Mouse (Mus musculus): ENCODE data around the gene Musk. TPM values are rescaled to one million over a fixed set of nuclear protein-coding genes. Genes with fewer than 3 reads are reported as not detected.

Musk gene
- total and polyA plus RNA-seq, 2 experiments from 2014 or later: 0.41 to 0.49 TPM

DNA sequence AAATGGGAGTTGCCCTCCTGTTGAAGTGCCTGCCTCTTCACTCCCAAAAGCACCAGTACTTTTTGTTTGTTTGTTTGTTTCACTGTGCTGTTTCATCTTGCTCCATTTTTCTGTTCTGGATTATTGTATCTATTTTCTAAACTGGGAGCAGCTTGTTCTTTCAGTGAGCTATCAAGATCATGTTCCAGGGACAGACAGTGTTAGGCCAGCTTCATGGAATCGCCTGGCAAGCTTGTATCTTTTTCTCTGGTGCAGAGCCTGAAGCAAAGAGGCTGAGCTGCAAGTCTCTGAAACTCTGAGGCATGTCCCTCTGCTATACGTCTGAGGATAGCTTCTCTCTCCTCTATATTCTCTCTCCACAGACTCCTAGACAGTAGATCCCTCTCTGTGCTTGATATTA, 50.5 kb downstream of the Musk start:
- DNase-seq (ENCODE audit: low spot score) (no peak), ATAC-seq (ENCODE audit: low FRiP score) (no peak)
- H3K27me3 ChIP-seq (ENCODE audit: insufficient read depth, low read length): no peaks in the 10 kb centered on the region
- no peak overlapping the region for H3K4me2 ChIP-seq (ENCODE audit: low read depth, low read length, poor library complexity, severe bottlenecking)
- no peaks in the 10 kb centered on the region for H3K36me3 ChIP-seq (ENCODE audit: insufficient read depth, low read length)
- no peak overlapping the region for H3K27ac ChIP-seq (ENCODE audit: low read depth, low read length)
- TF ChIP-seq CTCF (IDR thresholded peaks at IDR 0.05): no peak
- no peaks in the 10 kb centered on the region for H3K4me1 ChIP-seq (ENCODE audit: insufficient read depth, low read length)
- H3K9ac ChIP-seq (replicated peaks; ENCODE audit: low read length, poor library complexity, severe bottlenecking): no peak overlapping the region
- no peaks in the 10 kb centered on the region for H3K9me3 ChIP-seq (ENCODE audit: low read length)
- 79% methylated on average over 2 of the region's 2 CpGs for WGBS
- no peak overlapping the region for H3K4me3 ChIP-seq (ENCODE audit: low read depth, low read length)

- Histone ChIP-seq H3K27me3 (ENCODE audit: insufficient read depth, low read length) (no peaks in the 10 kb centered on the region), H3K9ac (replicated peaks; ENCODE audit: low read length, poor library complexity, severe bottlenecking) (no peak overlapping the region), H3K27ac (ENCODE audit: low read depth, low read length) (no peak overlapping the region), H3K4me1 (ENCODE audit: insufficient read depth, low read length) (no peaks in the 10 kb centered on the region), H3K4me3 (ENCODE audit: low read depth, low read length) (no peak overlapping the region), H3K36me3 (ENCODE audit: insufficient read depth, low read length) (no peaks in the 10 kb centered on the region), H3K9me3 (ENCODE audit: low read length) (no peaks in the 10 kb centered on the region), H3K4me2 (ENCODE audit: low read depth, low read length, poor library complexity, severe bottlenecking) (no peak overlapping the region)
- no peak for TF ChIP-seq CTCF (IDR thresholded peaks at IDR 0.05)
- DNase-seq (ENCODE audit: low spot score) (no peak), ATAC-seq (ENCODE audit: low FRiP score) (no peak)
- WGBS: 25% methylated on average over 3 of the region's 3 CpGs
Observed at GRCm38 (mm10) chr4:58339226-58339625, 53.5 kb downstream of the Musk start.

GRCm38 (mm10) chr4:58350206-58350605, 64.4 kb downstream of the Musk start:
- H3K27ac ChIP-seq (ENCODE audit: low read depth, low read length): no peak overlapping the region
- WGBS: 91% methylated on average over 7 of the region's 7 CpGs
- TF ChIP-seq CTCF (IDR thresholded peaks at IDR 0.05): no peak
- H3K4me1 ChIP-seq (ENCODE audit: insufficient read depth, low read length): no peaks in the 10 kb centered on the region
- DNase-seq (ENCODE audit: low spot score): no peak
- H3K4me2 ChIP-seq (ENCODE audit: low read depth, low read length, poor library complexity, severe bottlenecking): no peak overlapping the region
- H3K9ac ChIP-seq (replicated peaks; ENCODE audit: low read length, poor library complexity, severe bottlenecking): no peak overlapping the region
- H3K9me3 ChIP-seq (ENCODE audit: low read length): no peaks in the 10 kb centered on the region
- no peaks in the 10 kb centered on the region for H3K36me3 ChIP-seq (ENCODE audit: insufficient read depth, low read length)
- no peak for ATAC-seq (ENCODE audit: low FRiP score)
- H3K27me3 ChIP-seq (ENCODE audit: insufficient read depth, low read length): no peaks in the 10 kb centered on the region
- H3K4me3 ChIP-seq (ENCODE audit: low read depth, low read length): no peak overlapping the region

DNA sequence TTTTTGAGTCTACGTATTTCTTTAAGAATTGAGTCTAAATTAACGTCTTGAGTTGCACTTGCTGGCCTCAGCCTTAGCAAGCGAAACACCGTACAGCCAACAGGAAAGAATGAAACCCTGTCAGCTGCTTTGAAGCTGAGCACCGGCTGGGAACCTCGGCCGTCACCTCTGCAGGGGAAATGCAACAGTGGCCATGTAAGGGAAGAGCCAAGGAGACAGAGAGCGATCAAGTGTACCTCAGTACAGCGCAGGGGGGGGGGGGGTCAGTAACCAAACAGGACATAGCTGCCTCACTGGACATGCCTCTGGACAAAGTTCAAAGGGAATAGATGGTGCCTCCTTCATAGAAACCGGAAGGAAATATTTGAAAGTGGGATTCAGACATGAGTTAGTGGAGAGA, 65.4 kb downstream of the Musk start:
- Histone ChIP-seq H3K4me2 (ENCODE audit: low read depth, low read length, poor library complexity, severe bottlenecking) (no peak overlapping the region), H3K27me3 (ENCODE audit: insufficient read depth, low read length) (no peaks in the 10 kb centered on the region), H3K4me3 (ENCODE audit: low read depth, low read length) (no peak overlapping the region), H3K36me3 (ENCODE audit: insufficient read depth, low read length) (no peaks in the 10 kb centered on the region), H3K4me1 (ENCODE audit: insufficient read depth, low read length) (no peaks in the 10 kb centered on the region), H3K9ac (replicated peaks; ENCODE audit: low read length, poor library complexity, severe bottlenecking) (no peak overlapping the region), H3K9me3 (ENCODE audit: low read length) (no peaks in the 10 kb centered on the region), H3K27ac (ENCODE audit: low read depth, low read length) (no peak overlapping the region)
- WGBS: 51% methylated on average over 10 of the region's 10 CpGs
- TF ChIP-seq CTCF (IDR thresholded peaks at IDR 0.05): no peak
- ATAC-seq (ENCODE audit: low FRiP score): no peak
- DNase-seq (ENCODE audit: low spot score): no peak

DNA sequence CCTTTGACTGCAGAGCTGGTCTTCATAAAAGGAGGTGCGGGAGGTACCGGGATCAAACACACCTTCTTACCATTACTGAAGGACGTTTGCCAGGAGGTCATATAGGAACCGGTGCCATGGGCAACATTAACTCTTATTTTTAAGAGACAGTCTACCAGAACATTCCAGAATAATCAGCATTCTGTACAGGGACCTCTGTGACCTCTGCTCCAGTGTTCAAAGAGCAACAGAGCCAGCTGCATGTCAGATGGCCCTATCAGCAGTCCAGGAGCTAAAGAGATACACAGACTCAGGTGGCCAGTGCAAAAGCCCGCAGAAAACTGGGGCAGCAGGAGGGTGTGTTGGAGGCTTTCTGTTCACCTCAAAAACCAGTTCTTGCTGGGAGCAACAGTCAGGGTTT, 65.8 kb downstream of the Musk start:
- H3K4me2 ChIP-seq (ENCODE audit: low read depth, low read length, poor library complexity, severe bottlenecking): no peak overlapping the region
- TF ChIP-seq CTCF (IDR thresholded peaks at IDR 0.05): no peak
- H3K27ac ChIP-seq (ENCODE audit: low read depth, low read length): no peak overlapping the region
- H3K36me3 ChIP-seq (ENCODE audit: insufficient read depth, low read length): no peaks in the 10 kb centered on the region
- no peak overlapping the region for H3K9ac ChIP-seq (replicated peaks; ENCODE audit: low read length, poor library complexity, severe bottlenecking)
- H3K4me1 ChIP-seq (ENCODE audit: insufficient read depth, low read length): no peaks in the 10 kb centered on the region
- WGBS: 74% methylated on average over 5 of the region's 5 CpGs
- H3K4me3 ChIP-seq (ENCODE audit: low read depth, low read length): no peak overlapping the region
- H3K9me3 ChIP-seq (ENCODE audit: low read length): no peaks in the 10 kb centered on the region
- ATAC-seq (ENCODE audit: low FRiP score) (no peak), DNase-seq (ENCODE audit: low spot score) (no peak)
- H3K27me3 ChIP-seq (ENCODE audit: insufficient read depth, low read length): no peaks in the 10 kb centered on the region

DNA sequence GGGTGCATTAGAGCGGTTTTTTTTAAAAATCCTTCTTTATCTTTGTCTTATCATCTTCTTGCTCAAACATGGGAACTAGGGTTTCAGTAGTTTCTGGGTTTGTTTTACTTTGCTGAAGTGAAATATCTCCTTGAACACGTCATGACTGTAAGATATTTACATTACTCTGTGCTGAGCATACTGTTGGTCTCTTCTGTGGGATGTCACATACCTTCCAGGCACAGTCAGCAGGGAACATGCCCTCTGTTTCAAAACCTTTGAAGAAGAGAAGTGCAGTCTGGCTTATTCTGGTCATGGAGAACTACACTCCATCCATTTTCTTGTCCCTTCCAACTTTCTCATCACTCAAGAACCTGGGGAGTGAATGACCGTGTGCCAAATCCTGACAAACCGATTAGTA, 73.2 kb downstream of the Musk start:
- TF ChIP-seq CTCF (IDR thresholded peaks at IDR 0.05): no peak
- DNase-seq (ENCODE audit: low spot score) (no peak), ATAC-seq (ENCODE audit: low FRiP score) (no peak)
- Histone ChIP-seq H3K4me2 (ENCODE audit: low read depth, low read length, poor library complexity, severe bottlenecking) (no peak overlapping the region), H3K27ac (ENCODE audit: low read depth, low read length) (no peak overlapping the region), H3K9ac (replicated peaks; ENCODE audit: low read length, poor library complexity, severe bottlenecking) (no peak overlapping the region), H3K36me3 (ENCODE audit: insufficient read depth, low read length) (no peaks in the 10 kb centered on the region), H3K9me3 (ENCODE audit: low read length) (no peaks in the 10 kb centered on the region), H3K4me1 (ENCODE audit: insufficient read depth, low read length) (no peaks in the 10 kb centered on the region), H3K27me3 (ENCODE audit: insufficient read depth, low read length) (no peaks in the 10 kb centered on the region), H3K4me3 (ENCODE audit: low read depth, low read length) (no peak overlapping the region)
- 87% methylated on average over 4 of the region's 4 CpGs for WGBS
